Mouse (Mus musculus) macrophage (primary cell): ENCODE data around the gene Dnajb1. TPM values are rescaled to one million over a fixed set of nuclear protein-coding genes. Genes with fewer than 3 reads are reported as not detected.
A peak's percentile ranks its signal among the peaks of the same experiment; 100 is the strongest.

Experiments used
- H3K27ac ChIP-seq: fragments of 350-480 bp; formaldehyde crosslinking; 2 replicates; pipeline ENCODE4 v1.9.0; 2021
- H3K36me3 ChIP-seq: fragments of 350-480 bp; formaldehyde crosslinking; 2 replicates; pipeline ENCODE4 v1.9.0; 2021; ENCODE audit errors: inconsistent target
- H3K4me3 ChIP-seq: fragments of 350-480 bp; formaldehyde crosslinking; 2 replicates; pipeline ENCODE4 v1.9.0; 2021; ENCODE audit errors: inconsistent target
- H3K79me2 ChIP-seq: fragments of 350-480 bp; formaldehyde crosslinking; 2 replicates; pipeline ENCODE4 v1.9.0; 2021; ENCODE audit errors: inconsistent target
- WGBS: methylation state at CpG from one replicate; pipeline ENCODE4 v1.1.7; 2026; ENCODE audit warnings: inconsistent platforms; ENCODE audit not compliant: missing documents; 5-methylcytosine and 5-hydroxymethylcytosine counted together
- polyA plus RNA-seq: library from polyadenylated mRNA; stranded (reverse); fragments of 250-400 nt; gene quantifications from 3 replicates; pipeline ENCODE4 v1.2.4, GENCODE M21; 2018; ENCODE audit warnings: inconsistent platforms

The Dnajb1 gene
- polyA plus RNA-seq, 1 experiment from 2014 or later, result 13.5 TPM

DNA sequence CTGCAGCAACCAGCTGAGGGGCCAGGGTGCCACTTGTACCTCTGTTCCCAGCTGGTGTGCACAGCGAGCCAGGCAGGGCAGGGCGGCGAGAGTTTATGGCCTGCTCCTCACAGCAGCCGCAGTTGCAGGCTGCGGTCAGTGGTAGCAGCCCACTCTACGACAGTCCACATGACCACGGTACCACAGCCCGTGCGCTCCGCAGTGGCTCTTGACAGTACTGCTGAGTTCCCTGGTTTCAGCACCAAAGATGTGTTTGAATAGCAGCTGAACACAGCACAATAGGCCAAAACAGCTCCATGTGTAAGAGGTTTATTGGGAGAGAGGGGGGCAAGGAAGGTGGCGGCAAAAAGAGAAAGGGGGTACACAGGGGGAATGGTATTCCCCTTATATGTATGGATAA, 39.5 kb downstream of the Dnajb1 start:
- no peaks in the 10 kb centered on the region for H3K36me3 ChIP-seq
- H3K27ac ChIP-seq, result no peak overlapping the region
- no peak overlapping the region for H3K4me3 ChIP-seq
- no peaks in the 10 kb centered on the region for H3K79me2 ChIP-seq
- WGBS, result 97% methylated on average over 9 of the region's 11 CpGs

DNA sequence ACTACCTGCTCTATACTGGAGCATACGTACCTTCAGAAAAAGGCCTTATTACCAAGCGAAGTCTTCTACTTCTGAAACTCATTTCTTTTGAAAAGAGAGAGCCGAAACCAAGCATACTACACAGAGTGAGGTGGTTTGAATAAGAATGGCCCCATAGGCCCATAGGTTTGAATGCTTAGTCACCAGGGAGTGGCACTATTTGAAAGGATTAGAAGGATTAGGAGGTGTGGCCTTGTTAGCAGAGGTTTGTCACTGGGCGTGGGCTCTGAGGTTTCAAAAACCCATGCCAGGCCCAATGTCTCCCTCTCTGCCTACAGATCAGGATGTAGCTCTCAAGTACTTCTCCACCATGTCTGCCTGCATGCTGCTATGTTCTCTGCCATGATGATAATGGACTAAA, 40.0 kb downstream of the Dnajb1 start:
- H3K36me3 ChIP-seq, result no peaks in the 10 kb centered on the region
- 98% methylated on average over 4 of the region's 4 CpGs for WGBS

DNA sequence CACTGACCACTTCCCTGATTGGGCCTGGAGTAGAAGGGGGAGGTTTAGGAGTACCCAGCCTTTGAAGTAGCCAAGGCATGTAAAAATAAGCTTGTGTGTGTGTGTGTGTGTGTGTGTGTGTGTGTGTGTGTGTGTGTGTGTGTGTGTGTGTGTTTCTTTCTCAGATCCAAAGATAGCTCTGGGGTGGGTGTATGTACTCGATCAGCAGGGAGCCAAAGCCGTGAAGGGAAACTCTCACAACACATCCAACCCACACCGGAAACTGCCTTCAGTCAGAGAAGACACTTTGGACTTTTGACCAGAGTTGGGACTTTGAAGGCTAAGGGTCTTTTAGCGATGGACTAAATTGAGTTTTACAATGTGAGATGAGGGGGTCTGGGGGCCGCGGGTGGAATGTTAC, 41.7 kb downstream of the Dnajb1 start:
- Histone ChIP-seq H3K27ac (no peak overlapping the region), H3K79me2 (peaks cover 19% of the 10 kb centered on the region), H3K4me3 (no peak overlapping the region), H3K36me3 (no peaks in the 10 kb centered on the region)
- WGBS, result 96% methylated on average over 6 of the region's 6 CpGs

More for the DNA sequence above, 40.0 kb downstream of the Dnajb1 start:
- Histone ChIP-seq H3K4me3 (no peak overlapping the region), H3K27ac (no peak overlapping the region), H3K79me2 (peaks cover 4% of the 10 kb centered on the region; the same call in 1 of the 2 replicates)

GRCm38 (mm10) chr8:83652030-83652743, 44.2 kb downstream of the Dnajb1 start, which contains the start of gene Gipc1:
Gene Gipc1 (plus strand): TSS chr8:83652677.
- H3K79me2 ChIP-seq, result peaks cover 44% of the 10 kb centered on the region
- no peaks in the 10 kb centered on the region for H3K36me3 ChIP-seq
- WGBS, result 5% methylated on average over 50 of the region's 50 CpGs
- peak within 1 kb of the TSS; percentile 97 for H3K4me3 ChIP-seq
- H3K27ac ChIP-seq, result peak within 1 kb of the TSS; percentile 70

DNA sequence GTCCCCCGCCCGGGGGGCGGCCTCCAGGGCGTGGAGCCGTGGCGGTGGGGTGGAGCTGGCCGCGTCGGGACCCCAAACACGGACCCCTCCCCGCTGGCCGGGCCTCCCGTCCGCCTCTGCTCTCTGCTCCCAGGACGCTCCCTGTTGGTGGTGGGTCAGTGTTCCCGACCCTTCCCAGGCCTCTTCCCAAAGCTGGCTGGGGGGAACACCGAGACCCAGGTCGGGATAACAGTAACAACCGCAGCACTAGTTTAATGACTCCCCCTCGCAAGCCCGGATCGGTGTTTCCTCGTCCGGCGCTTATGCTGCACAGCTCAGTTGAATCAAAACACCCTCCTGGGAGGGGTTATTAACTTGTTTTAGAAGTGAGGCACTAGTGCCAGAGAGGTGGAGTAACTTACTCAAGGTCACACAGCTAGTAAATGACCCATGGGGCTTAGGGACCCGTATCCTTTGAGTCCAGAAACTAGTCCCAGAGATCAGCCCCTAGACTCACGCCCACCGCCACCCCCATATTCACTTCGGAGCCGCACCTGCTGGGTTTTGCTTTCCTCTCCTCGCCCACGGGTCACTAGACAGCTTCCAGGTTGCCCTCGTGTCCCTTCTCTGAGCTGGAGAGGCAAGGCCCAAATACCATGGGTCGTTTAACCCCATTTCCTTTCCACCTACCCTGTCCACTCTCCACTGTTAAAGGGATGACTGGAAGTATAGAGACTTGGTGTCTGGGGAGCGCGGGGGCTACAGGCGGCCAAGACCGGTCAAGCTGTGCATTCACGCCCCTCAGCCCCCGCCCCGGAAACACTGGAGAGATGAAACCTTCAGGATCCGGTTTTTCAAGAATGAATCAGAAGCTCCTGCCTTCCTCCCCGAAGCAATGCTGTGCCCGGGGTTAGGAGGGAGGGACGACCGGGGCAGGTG, 45.0 kb downstream of the Dnajb1 start:
- H3K79me2 ChIP-seq, result peaks cover 52% of the 10 kb centered on the region
- H3K36me3 ChIP-seq, result no peaks in the 10 kb centered on the region
- peak overlapping the region; percentile 97 for H3K4me3 ChIP-seq
- WGBS, result under 1% methylated on average over 46 of the region's 46 CpGs
- H3K27ac ChIP-seq, result peak overlapping the region; percentile 70

DNA sequence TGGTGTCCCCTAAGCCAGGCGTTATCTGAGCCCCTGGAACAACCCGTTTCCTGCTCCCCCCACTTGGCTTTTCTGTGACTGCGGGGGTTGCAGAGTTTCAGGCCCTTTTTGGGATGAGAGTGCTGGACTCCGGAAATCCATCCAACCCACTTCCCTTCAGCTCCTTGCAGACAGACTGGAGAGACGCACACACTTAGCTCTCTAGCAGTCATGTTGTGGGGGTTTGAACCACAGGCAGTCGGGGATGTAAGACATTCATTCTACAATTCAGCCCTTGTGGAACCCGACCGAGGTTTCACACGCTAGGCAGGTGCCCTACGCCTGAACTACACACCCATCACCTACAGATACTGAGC, 45.6 kb downstream of the Dnajb1 start:
- peaks cover 58% of the 10 kb centered on the region for H3K79me2 ChIP-seq
- no peaks in the 10 kb centered on the region for H3K36me3 ChIP-seq

GRCm38 (mm10) chr8:83654725-83655124, 46.7 kb downstream of the Dnajb1 start:
- peaks cover 64% of the 10 kb centered on the region for H3K79me2 ChIP-seq
- WGBS, result 93% methylated on average over 6 of the region's 6 CpGs
- no peak overlapping the region for H3K27ac ChIP-seq
- no peak overlapping the region for H3K4me3 ChIP-seq
- H3K36me3 ChIP-seq, result no peaks in the 10 kb centered on the region

More for the DNA sequence above, 45.6 kb downstream of the Dnajb1 start:
- Histone ChIP-seq H3K4me3 (peak overlapping the region; percentile 97), H3K27ac (peak overlapping the region; percentile 70)
- 37% methylated on average over 10 of the region's 10 CpGs for WGBS

DNA sequence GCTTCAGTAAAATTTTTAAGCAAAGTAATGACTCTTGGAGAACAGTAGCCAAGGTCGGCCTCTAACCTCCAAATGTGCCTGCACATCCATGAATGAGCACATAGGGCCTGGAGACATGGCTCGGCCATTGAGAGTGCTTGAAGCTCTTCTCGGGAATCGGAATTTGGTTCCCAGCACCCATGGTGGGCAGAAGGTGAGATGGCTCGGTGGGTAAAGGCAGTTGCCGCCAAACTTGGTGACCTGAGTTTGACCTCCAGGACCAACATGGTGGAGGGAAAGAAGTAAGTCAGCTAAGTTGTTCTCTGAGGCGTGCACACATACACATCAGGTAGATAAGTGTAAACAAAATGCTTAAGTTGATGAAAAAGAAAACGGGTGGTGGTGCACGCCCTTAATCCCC, 48.0 kb downstream of the Dnajb1 start:
- no peak overlapping the region for H3K27ac ChIP-seq
- no peak overlapping the region for H3K4me3 ChIP-seq
- no peaks in the 10 kb centered on the region for H3K36me3 ChIP-seq
- H3K79me2 ChIP-seq, result peaks cover 64% of the 10 kb centered on the region
- WGBS, result 91% methylated on average over 9 of the region's 9 CpGs

- no peak overlapping the region for H3K27ac ChIP-seq
- 88% methylated on average over 13 of the region's 13 CpGs for WGBS
- no peak overlapping the region for H3K4me3 ChIP-seq
- no peaks in the 10 kb centered on the region for H3K36me3 ChIP-seq
- peaks cover 64% of the 10 kb centered on the region for H3K79me2 ChIP-seq
These were observed 48.7 kb downstream of the Dnajb1 start for GRCm38 (mm10) chr8:83656484-83657246.

- Histone ChIP-seq H3K4me3 (no peak overlapping the region), H3K27ac (no peak overlapping the region), H3K79me2 (peaks cover 36% of the 10 kb centered on the region), H3K36me3 (no peaks in the 10 kb centered on the region)
- WGBS, result 83% methylated on average over 8 of the region's 8 CpGs
These were observed 52.6 kb downstream of the Dnajb1 start for GRCm38 (mm10) chr8:83660545-83660944.

DNA sequence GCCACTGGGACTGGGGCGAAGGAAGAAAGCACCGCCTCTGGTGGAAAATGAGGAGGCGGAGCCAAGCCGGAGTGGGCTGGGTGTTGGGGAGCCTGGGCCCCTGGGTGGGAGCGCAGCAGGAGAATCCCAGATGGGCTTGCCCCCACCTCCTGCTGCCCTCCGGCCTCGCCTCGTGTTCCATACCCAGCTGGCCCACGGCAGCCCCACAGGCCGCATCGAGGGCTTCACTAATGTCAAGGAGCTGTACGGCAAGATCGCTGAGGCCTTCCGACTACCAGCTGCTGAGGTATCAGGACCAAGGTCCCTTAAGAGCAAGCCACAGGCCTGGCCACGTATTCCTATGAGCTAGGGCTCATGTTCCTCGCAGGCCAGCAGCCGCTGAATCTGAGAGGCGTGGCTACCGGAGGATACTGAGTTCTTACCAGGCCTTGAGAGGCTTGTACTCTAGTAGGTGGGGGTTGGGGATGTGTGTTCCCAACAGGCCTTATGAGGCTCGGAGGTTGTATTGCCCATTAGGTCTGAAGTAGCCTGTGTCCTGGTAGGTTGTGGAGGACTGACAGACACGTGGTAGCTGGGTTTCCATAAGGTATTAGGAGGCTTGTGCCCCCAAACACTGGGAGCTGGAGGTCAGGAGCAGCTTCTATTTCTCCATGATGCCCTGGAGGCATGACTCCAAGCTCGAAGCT, 53.1 kb downstream of the Dnajb1 start:
- H3K4me3 ChIP-seq, result no peak overlapping the region
- H3K79me2 ChIP-seq, result peaks cover 30% of the 10 kb centered on the region
- no peak overlapping the region for H3K27ac ChIP-seq
- WGBS, result 76% methylated on average over 22 of the region's 22 CpGs
- H3K36me3 ChIP-seq, result no peaks in the 10 kb centered on the region
